ENCODE assay signal across 16 mouse cellular contexts in the genomic region with DNA sequence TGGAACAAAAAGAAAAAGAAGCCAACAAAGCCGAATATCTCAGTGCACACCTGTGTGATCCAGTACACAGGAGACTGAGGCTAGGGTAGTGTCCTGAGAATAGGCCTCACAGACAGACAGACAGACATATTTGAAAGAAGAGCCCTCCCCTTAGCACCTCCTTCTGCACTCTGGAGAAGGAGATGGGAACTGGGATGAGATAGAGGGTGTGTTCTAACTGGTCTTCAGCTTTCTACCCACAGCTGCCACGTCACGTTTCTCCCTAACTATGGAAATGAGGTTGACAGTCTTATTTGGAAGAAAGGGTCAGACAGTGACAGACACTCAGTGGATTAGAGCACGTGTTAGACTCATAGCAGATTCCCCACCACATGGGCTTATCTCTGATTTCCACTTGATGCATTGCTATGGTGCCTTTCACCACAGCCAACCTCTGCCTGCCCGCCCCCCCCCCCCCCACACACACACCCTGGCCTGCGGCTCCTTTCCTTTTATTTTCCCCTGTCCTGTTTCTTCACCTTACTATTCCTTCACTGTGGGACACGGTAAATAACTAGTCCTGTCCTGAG. TPM values are rescaled to one million over a fixed set of nuclear protein-coding genes. Genes with fewer than 3 reads are reported as not detected.
DNase-seq lines count a peak whose midpoint lies in the region; ATAC-seq and TF ChIP-seq lines count a peak whose summit lies in the region.
"Had no signal": no experiment of that assay in that cellular context is flagged by ENCODE, and none has a peak within 500 bp of the region (broad histone marks: within the 10 kb centered on the region; RNA-seq: fewer than 3 reads in every experiment).

No protein-coding gene starts in this region.

- intact Hi-C loops in heart, postnatal 25 days (cut with DNase I) = no loop called here
- intact Hi-C loops in left cerebral cortex, postnatal 25 days (cut with DNase I) = no loop called here

- WGBS in heart, embryonic 10.5 days = 40% methylated on average over 7 of the region's 7 CpGs
- WGBS in midbrain, embryonic 11.5 days = 54% methylated on average over 7 of the region's 7 CpGs
- 44% methylated on average over 7 of the region's 7 CpGs for WGBS in midbrain, embryonic 15.5 days
- WGBS in liver, embryonic 15.5 days (ENCODE audit: insufficient replicate concordance) = 39% methylated on average over 6 of the region's 7 CpGs

- no peak for DNase-seq in heart, embryonic 10.5 days (ENCODE audit: low spot score)
- DNase-seq in heart, postnatal 25 days (ENCODE audit: low spot score) = no peak
- DNase-seq in midbrain, embryonic 11.5 days (ENCODE audit: low spot score, missing footprints) = no peak
- peak; percentile 27 for DNase-seq in brain, embryonic 14.5 days (ENCODE audit: low read depth)
- DNase-seq in cerebellum, adult 8-10 months = no peak
- no peak for DNase-seq in left cerebral cortex, postnatal 25 days (ENCODE audit: low spot score in 2 of 2)
- DNase-seq: adrenal gland, adult 8-10 months; embryo, embryonic 11 days; kidney, adult 9 months; lung, postnatal 10 days; right cerebral cortex, postnatal 4 days; thymus, adult 2 months had no signal

- H3K4me2 ChIP-seq in midbrain, embryonic 11.5 days = no peak overlapping the region
- no peak overlapping the region for H3K4me2 ChIP-seq in midbrain, embryonic 15.5 days
- H3K4me2 ChIP-seq in liver, embryonic 15.5 days = no peak overlapping the region
- H3K4me2 ChIP-seq: limb, embryonic 12.5 days had no signal

- H3K36me3 ChIP-seq in heart, embryonic 10.5 days = peaks cover 40% of the 10 kb centered on the region
- H3K36me3 ChIP-seq in midbrain, embryonic 11.5 days (ENCODE audit: control insufficient read depth, insufficient read depth, low read length) = peaks cover 5% of the 10 kb centered on the region; the same call in 1 of the 2 replicates
- H3K36me3 ChIP-seq in midbrain, embryonic 15.5 days (replicated peaks) = no peaks in the 10 kb centered on the region
- H3K36me3 ChIP-seq in liver, embryonic 15.5 days (replicated peaks) = no peaks in the 10 kb centered on the region

- ATAC-seq in midbrain, embryonic 11.5 days (ENCODE audit: low FRiP score) = peak; percentile 20; the same call in 1 of the 2 replicates
- ATAC-seq in midbrain, embryonic 15.5 days (replicated peaks) = no peak
- peak; percentile 34 for ATAC-seq in liver, embryonic 15.5 days (ENCODE audit: insufficient read depth)
- ATAC-seq: inflammation-experienced regulatory T-cells, adult 6 months had no signal

- H3K4me3 ChIP-seq in heart, embryonic 10.5 days = no peak overlapping the region
- H3K4me3 ChIP-seq in midbrain, embryonic 11.5 days (ENCODE audit: low read depth, low read length) = no peak overlapping the region
- H3K4me3 ChIP-seq in midbrain, embryonic 15.5 days = no peak overlapping the region
- no peak overlapping the region for H3K4me3 ChIP-seq in liver, embryonic 15.5 days (replicated peaks)
- H3K4me3 ChIP-seq: limb, embryonic 12.5 days had no signal

- peaks cover 43% of the 10 kb centered on the region for H3K4me1 ChIP-seq in heart, embryonic 10.5 days
- peaks cover 19% of the 10 kb centered on the region for H3K4me1 ChIP-seq in midbrain, embryonic 11.5 days (ENCODE audit: control insufficient read depth, insufficient read depth, low read length)
- H3K4me1 ChIP-seq in midbrain, embryonic 15.5 days = peaks cover 13% of the 10 kb centered on the region
- peaks cover 23% of the 10 kb centered on the region for H3K4me1 ChIP-seq in liver, embryonic 15.5 days (replicated peaks)

- H3K27ac ChIP-seq in heart, embryonic 10.5 days = 0 out of 2 replicates have a peak overlapping the region, but pooled peaks have one; percentile 23
- no peak overlapping the region for H3K27ac ChIP-seq in midbrain, embryonic 11.5 days (ENCODE audit: low read depth, low read length)
- H3K27ac ChIP-seq in midbrain, embryonic 15.5 days = no peak overlapping the region
- H3K27ac ChIP-seq in liver, embryonic 15.5 days (replicated peaks) = no peak overlapping the region
- H3K27ac ChIP-seq: limb, embryonic 12.5 days had no signal

- no peak overlapping the region for H3K9ac ChIP-seq in midbrain, embryonic 11.5 days (ENCODE audit: low read length)
- H3K9ac ChIP-seq in midbrain, embryonic 15.5 days = no peak overlapping the region
- H3K9ac ChIP-seq in liver, embryonic 15.5 days = no peak overlapping the region
- H3K9ac ChIP-seq: limb, embryonic 12.5 days had no signal

- TF ChIP-seq CTCF in brain, embryonic 14.5 days (IDR thresholded peaks at IDR 0.05; ENCODE audit: borderline replicate concordance, extremely low read depth, insufficient read depth, insufficient read length) = no peak

- H3K27me3 ChIP-seq in heart, embryonic 10.5 days (ENCODE audit: insufficient read depth, poor library complexity, severe bottlenecking) = no peaks in the 10 kb centered on the region
- H3K27me3 ChIP-seq in midbrain, embryonic 11.5 days (ENCODE audit: control insufficient read depth, insufficient read depth, low read length) = no peaks in the 10 kb centered on the region
- no peaks in the 10 kb centered on the region for H3K27me3 ChIP-seq in midbrain, embryonic 15.5 days (replicated peaks)
- no peaks in the 10 kb centered on the region for H3K27me3 ChIP-seq in liver, embryonic 15.5 days
- H3K27me3 ChIP-seq: limb, embryonic 12.5 days had no signal

- no peaks in the 10 kb centered on the region for H3K9me3 ChIP-seq in heart, embryonic 10.5 days
- H3K9me3 ChIP-seq in midbrain, embryonic 11.5 days (ENCODE audit: control insufficient read depth, low read length) = no peaks in the 10 kb centered on the region
- no peaks in the 10 kb centered on the region for H3K9me3 ChIP-seq in midbrain, embryonic 15.5 days
- H3K9me3 ChIP-seq in liver, embryonic 15.5 days (replicated peaks) = no peaks in the 10 kb centered on the region
- H3K9me3 ChIP-seq: limb, embryonic 12.5 days had no signal

- no peak for TF ChIP-seq POLR2A in brain, embryonic 14.5 days (IDR thresholded peaks at IDR 0.05; ENCODE audit: borderline replicate concordance, extremely low read depth, insufficient read depth, insufficient read length, poor library complexity, severe bottlenecking)

RNA-seq across cellular contexts. Expression of gene Yap1, which starts 46.3 kb away (rescaled TPM):
- polyA plus RNA-seq in heart, embryonic 10.5 days (2016; fragmentation: Nextera tagmentation; extraction: Ambion mirVana) = 29.3 and 41.3 TPM in 2 replicates
- 10 to 100 TPM; 61.1 to 62.8 TPM for total RNA-seq in heart, postnatal 25 days (2021)
- polyA plus RNA-seq in midbrain, embryonic 11.5 days (2014; fragmentation: Nextera tagmentation; extraction: Ambion mirVana) = 22.1 and 25.0 TPM in 2 replicates
- polyA plus RNA-seq in midbrain, embryonic 15.5 days (2015; fragmentation: Nextera tagmentation; extraction: Ambion mirVana) = 8.0 and 9.2 TPM in 2 replicates
- 13.5 and 22.2 TPM in 2 replicates for polyA plus RNA-seq in brain, embryonic 14.5 days (2012; rRNA removed)
- 3.2 and 3.7 TPM in 2 replicates for polyA plus RNA-seq in liver, embryonic 15.5 days (2015; fragmentation: Nextera tagmentation; extraction: Ambion mirVana)
- total RNA-seq in left cerebral cortex, postnatal 25 days (2021) = 10 to 100 TPM; 17.0 TPM
- polyA plus RNA-seq: inflammation-experienced regulatory T-cells, adult 6 months had no signal
